ENCODE assay signal across 19 mouse cellular contexts in the genomic region with DNA sequence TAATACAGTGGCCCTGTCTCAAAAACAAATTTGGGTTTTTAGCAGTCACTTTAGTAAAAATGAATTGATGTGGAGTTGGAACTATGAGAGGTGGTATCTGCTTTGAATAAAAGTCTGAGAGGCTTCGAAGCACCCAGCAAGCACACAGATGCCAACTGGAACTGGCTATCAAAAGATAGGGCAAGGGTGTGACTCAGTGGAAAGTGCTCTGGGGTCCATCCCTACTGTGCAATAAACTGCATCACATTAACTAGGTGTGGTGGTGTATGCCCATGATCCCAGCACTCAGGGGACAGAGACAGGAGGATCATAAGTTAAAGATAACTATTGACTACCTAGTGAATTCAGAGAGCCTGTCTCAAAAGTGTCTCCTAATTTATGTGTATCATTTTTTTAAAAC.
"Had no signal": no experiment of that assay in that cellular context is flagged by ENCODE, and none has a peak within 500 bp of the region (broad histone marks: within the 10 kb centered on the region; RNA-seq: fewer than 3 reads in every experiment).

No protein-coding gene starts in this region.

- H3K9ac ChIP-seq: limb, embryonic 12.5 days; limb, embryonic 15.5 days; midbrain, embryonic 13.5 days; neural tube, embryonic 13.5 days had no signal

- H3K4me3 ChIP-seq: layer of hippocampus, adult 2 months; left cerebral cortex, adult 2 months; limb, embryonic 12.5 days; limb, embryonic 15.5 days; midbrain, embryonic 10.5 days; midbrain, embryonic 13.5 days; myocyte; neural tube, embryonic 13.5 days had no signal

- H3K27ac ChIP-seq: kidney, postnatal 0 days; layer of hippocampus, adult 2 months; left cerebral cortex, adult 2 months; limb, embryonic 12.5 days; limb, embryonic 15.5 days; midbrain, embryonic 10.5 days; neural tube, embryonic 13.5 days had no signal

- ATAC-seq: intestine, postnatal 0 days; midbrain, embryonic 13.5 days; midbrain, embryonic 16.5 days had no signal

- H3K4me2 ChIP-seq: limb, embryonic 12.5 days; limb, embryonic 15.5 days; midbrain, embryonic 13.5 days; neural tube, embryonic 13.5 days had no signal

- H3K27me3 ChIP-seq: limb, embryonic 15.5 days had no signal

- DNase-seq: kidney, adult 2 months; kidney, postnatal 25 days; layer of hippocampus, adult 9-11 months; lung, adult 2 months; lung, postnatal 14 days; lung, postnatal 4 days; thymus, adult 18-20 months; thymus, postnatal 36 days had no signal

- H3K9me3 ChIP-seq: limb, embryonic 12.5 days; limb, embryonic 15.5 days; midbrain, embryonic 10.5 days; midbrain, embryonic 13.5 days; neural tube, embryonic 13.5 days had no signal
